Mouse (Mus musculus): Measurements from ENCODE around the gene Ppp1cc. TPM values are rescaled to one million over a fixed set of nuclear protein-coding genes. Genes with fewer than 3 reads are reported as not detected.
"Not testable (repeated sequence)": the region's sequence is repeated elsewhere in the genome, so short reads cannot be mapped to it uniquely, and the experiment has no call there.

The Ppp1cc gene
- total RNA-seq, 1 experiment from 2014 or later = 182 TPM

DNA sequence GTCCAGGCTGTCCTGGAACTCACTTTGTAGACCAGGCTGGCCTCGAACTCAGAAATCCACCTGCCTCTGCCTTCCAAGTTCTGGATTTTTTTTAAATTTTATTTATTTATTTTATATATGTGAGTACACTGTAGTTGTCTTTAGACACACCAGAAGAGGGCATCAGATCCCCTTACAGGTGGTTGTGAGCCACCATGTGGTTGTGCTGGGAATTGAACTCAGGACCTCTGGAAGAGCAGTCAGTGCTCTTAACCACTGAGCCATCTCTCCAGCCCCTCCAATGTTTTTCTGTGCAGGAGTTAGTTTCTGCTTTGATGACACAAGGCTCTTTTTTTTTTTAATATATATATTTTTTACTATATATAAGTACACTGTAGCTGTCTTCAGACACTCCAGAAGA is 54.7 kb downstream of the Ppp1cc start:
- not testable (repeated sequence) for DNase-seq

- no peak for DNase-seq
These were observed 55.8 kb downstream of the Ppp1cc start for GRCm38 (mm10) chr5:122213861-122214260.

- DNase-seq = no peak
These were observed 59.6 kb downstream of the Ppp1cc start for GRCm38 (mm10) chr5:122217636-122218035.

- DNase-seq = no peak
These were observed 60.2 kb downstream of the Ppp1cc start for GRCm38 (mm10) chr5:122218109-122218905.

DNA sequence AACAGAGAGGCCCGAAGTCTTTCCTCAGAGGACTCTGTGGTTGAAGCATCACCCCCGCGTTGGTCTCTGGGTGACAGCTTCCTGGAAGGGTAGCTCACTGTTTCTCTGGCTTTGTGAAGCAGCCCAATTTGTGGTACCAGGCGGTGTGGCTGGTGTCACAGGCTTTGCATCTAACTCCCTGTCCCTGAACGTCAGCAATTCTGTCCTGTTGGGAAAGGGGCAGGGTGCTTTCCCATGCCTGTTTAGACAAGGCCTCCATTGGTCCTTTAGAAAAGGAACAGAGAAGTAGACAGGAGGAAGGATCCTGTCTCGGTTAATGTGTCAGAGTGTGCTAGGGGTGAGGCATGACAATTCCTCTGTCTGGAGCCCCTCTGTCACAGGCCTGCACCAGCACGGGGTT is 60.9 kb downstream of the Ppp1cc start:
- DNase-seq = no peak

DNA sequence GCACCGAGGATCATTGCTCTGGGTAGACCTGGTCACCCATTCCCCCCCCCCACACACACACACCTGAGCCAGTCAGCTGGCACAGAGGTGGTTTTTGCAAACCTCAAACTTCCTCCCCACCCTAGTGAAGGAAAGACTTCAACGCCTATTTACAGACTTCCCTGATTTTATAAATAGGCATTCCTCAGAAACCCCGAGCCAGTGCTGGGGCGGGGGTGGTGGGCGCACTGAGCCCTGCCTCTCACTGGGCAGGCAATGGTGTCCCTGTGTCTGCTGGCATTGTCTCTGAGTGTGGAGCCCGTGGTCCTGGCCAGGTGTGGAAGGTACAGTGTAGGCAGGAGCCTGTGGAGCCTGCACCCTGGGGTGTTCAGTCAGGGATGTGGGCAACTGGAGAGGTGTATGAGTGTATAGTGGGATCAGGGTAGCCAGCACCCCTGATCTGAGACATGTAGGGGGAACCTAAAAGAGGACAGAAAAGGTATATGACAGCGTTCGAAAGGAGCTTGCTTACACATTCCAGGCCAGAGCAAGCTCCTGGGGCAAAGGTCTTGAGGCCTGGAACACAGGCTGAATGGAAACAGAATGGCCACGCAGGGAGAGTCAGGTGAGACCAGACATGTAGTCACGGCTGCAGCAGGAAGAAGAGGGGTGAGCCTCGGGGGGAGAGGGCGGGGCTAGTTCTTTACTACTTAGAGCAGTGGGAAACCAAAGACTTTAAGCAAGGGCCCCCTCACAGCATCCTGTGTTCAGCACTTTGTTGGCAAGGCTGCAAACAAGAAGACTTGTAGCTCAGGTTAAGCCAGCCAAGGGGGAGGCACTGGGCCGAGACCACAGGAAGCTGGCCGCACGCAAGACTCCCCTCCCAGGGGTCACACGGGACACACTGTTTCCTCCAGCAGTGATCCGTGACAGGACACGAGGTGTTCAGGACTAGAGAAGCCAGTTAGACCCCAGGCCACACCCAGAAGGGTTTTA is 61.9 kb downstream of the Ppp1cc start:
- no peak for DNase-seq

DNA sequence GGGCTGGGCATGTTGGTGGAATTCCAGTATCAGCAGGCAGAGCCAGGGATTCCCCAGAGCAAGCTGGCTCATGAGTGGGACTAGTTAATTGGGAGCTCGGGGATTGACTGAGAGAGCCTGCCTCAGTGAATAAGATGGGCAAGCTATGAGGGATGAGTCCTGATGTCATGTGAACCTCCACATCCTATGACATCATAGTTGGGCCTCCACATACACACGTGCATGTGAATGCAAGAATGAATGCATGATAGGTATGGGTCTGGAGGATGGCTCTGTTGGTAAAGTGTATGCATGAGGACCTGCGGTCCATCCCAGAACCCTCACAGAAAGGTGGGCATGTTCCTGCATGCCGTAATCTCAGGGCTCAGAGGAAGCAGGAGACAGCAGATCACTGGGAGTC is 63.0 kb downstream of the Ppp1cc start:
- DNase-seq = no peak

GRCm38 (mm10) chr5:122224291-122224690 is 66.2 kb downstream of the Ppp1cc start:
- no peak for DNase-seq

Other genes starting within 250 kb of the Ppp1cc start
- 20.9 and 29.8 TPM in 2 replicates for gene Cux2, start 108.2 kb upstream of the Ppp1cc start, total RNA-seq (2021)
- gene Myl2, start 57.3 kb upstream of the Ppp1cc start, total RNA-seq (2021) = not detected in 2 replicates
- not detected in 2 replicates for gene Ccdc63, start 17.5 kb upstream of the Ppp1cc start, total RNA-seq (2021)
- 0.81 and 1.9 TPM in 2 replicates for gene Hvcn1, start 48.5 kb downstream of the Ppp1cc start, total RNA-seq (2021)
- gene Tctn1, start 106.2 kb downstream of the Ppp1cc start, total RNA-seq (2021) = 16.5 and 19.0 TPM in 2 replicates
- 48.2 and 52.6 TPM in 2 replicates for gene Pptc7, start 126.1 kb downstream of the Ppp1cc start, total RNA-seq (2021)
- gene Rad9b, start 196.0 kb downstream of the Ppp1cc start, total RNA-seq (2021) = 3.9 and 5.1 TPM in 2 replicates
- gene Vps29, start 196.1 kb downstream of the Ppp1cc start, total RNA-seq (2021) = 123 and 135 TPM in 2 replicates
- 38.2 and 42.6 TPM in 2 replicates for gene Gpn3, start 213.6 kb downstream of the Ppp1cc start, total RNA-seq (2021)
- 31.3 and 32.1 TPM in 2 replicates for gene Fam216a, start 214.1 kb downstream of the Ppp1cc start, total RNA-seq (2021)
- gene Arpc3, start 233.6 kb downstream of the Ppp1cc start, total RNA-seq (2021) = 218 and 290 TPM in 2 replicates